Mouse (Mus musculus) CH12.LX (cell line): ENCODE measurements around the gene Cry1. TPM values are rescaled to one million over a fixed set of nuclear protein-coding genes. Genes with fewer than 3 reads are reported as not detected.

Experiments used
- DNase-seq: peaks from one replicate; pipeline ENCODE4 v3.0.0-alpha.2; 2013; ENCODE audit errors: extremely low read depth
- H3K27ac ChIP-seq: 2 replicates; pipeline ENCODE4 v1.5.1; 2012; ENCODE audit warnings: low read depth, mild to moderate bottlenecking, control low read depth, moderate library complexity; ENCODE audit not compliant: insufficient read depth
- H3K27me3 ChIP-seq: replicated peaks from 2 replicates; pipeline ENCODE3; 2012; ENCODE audit warnings: inconsistent platforms
- H3K36me3 ChIP-seq, 2 experiments: replicated peaks in 1 of 2; 2 replicates each; pipeline versions ENCODE3 to v1.6.1; 2012; ENCODE audit warnings: inconsistent platforms in 1 of 2, low read length in 1 of 2, mild to moderate bottlenecking in 1 of 2, mixed read lengths in 1 of 2, moderate library complexity in 1 of 2; ENCODE audit not compliant: control insufficient read depth in 1 of 2, insufficient read depth in 1 of 2
- H3K4me1 ChIP-seq, 2 experiments: 2 replicates each; pipeline ENCODE4 v1.6.1; 2012; ENCODE audit warnings: inconsistent platforms in 1 of 2, moderate library complexity in 1 of 2; ENCODE audit not compliant: insufficient read depth in 2 of 2, control insufficient read depth in 1 of 2
- H3K4me2 ChIP-seq: 2 replicates; pipeline ENCODE4 v1.6.1; 2012; ENCODE audit warnings: low read depth, mild to moderate bottlenecking, control low read depth; ENCODE audit not compliant: poor library complexity, insufficient read depth, severe bottlenecking
- H3K4me3 ChIP-seq, 3 experiments: fragments of 150-350 bp in 1 of 3; sonication (generic) in 1 of 3; replicated peaks in 1 of 3; 2 replicates each; pipeline versions ENCODE3 to v1.5.1; 2011 to 2012; ENCODE audit warnings: low read depth in 2 of 3, low read length in 2 of 3, mild to moderate bottlenecking in 2 of 3, moderate library complexity in 2 of 3, control low read depth in 1 of 3, improper control_type of control experiment in 1 of 3, inconsistent platforms in 1 of 3, mixed read lengths in 1 of 3; ENCODE audit not compliant: poor library complexity in 1 of 3
- H3K79me2 ChIP-seq: replicated peaks from 2 replicates; pipeline ENCODE4 v1.6.1; 2012; ENCODE audit warnings: mild to moderate bottlenecking, moderate library complexity; ENCODE audit not compliant: control insufficient read depth, poor library complexity, insufficient read depth, severe bottlenecking; ENCODE audit errors: extremely low read depth
- H3K9ac ChIP-seq: 2 replicates; pipeline ENCODE4 v1.6.1; 2012; ENCODE audit warnings: low read depth, mild to moderate bottlenecking, control low read depth, moderate library complexity; ENCODE audit not compliant: insufficient read depth
- H3K9me3 ChIP-seq: replicated peaks from 2 replicates; pipeline ENCODE3; 2012; ENCODE audit warnings: low read length, inconsistent platforms, mixed read lengths
- CHD1 ChIP-seq: IDR thresholded peaks from 2 replicates; pipeline ENCODE4 v1.6.1; 2012; ENCODE audit warnings: low read depth, low read length, improper control_type of control experiment, inconsistent platforms
- CHD2 ChIP-seq: IDR thresholded peaks from 2 replicates; pipeline ENCODE4 v1.6.1; 2011; ENCODE audit warnings: low read length, improper control_type of control experiment
- CTCF ChIP-seq, 2 experiments: IDR thresholded peaks in 1 of 2; conservative IDR thresholded peaks in 1 of 2; 2 replicates each; pipeline ENCODE4 v1.5.1; 2011 to 2012; ENCODE audit warnings: low read depth in 2 of 2, low read length in 2 of 2, improper control_type of control experiment in 1 of 2, inconsistent platforms in 1 of 2, mild to moderate bottlenecking in 1 of 2, moderate library complexity in 1 of 2
- E2F4 ChIP-seq: IDR thresholded peaks from 2 replicates; pipeline ENCODE4 v1.6.1; 2011; ENCODE audit warnings: low read depth, low read length, improper control_type of control experiment; ENCODE audit not compliant: insufficient replicate concordance
- ETS1 ChIP-seq: conservative IDR thresholded peaks from 2 replicates; pipeline ENCODE4 v1.6.1; 2012; ENCODE audit warnings: low read depth, mild to moderate bottlenecking, inconsistent platforms, low read length, improper control_type of control experiment, moderate library complexity
- HCFC1 ChIP-seq: IDR thresholded peaks from 2 replicates; pipeline ENCODE4 v1.6.1; 2012; ENCODE audit warnings: low read depth, mild to moderate bottlenecking, inconsistent platforms, low read length, improper control_type of control experiment
- IRF4 ChIP-seq: IDR thresholded peaks from 2 replicates; pipeline ENCODE4 v1.6.1; 2014; ENCODE audit warnings: low read depth, mild to moderate bottlenecking, inconsistent platforms, low read length, improper control_type of control experiment
- JUN ChIP-seq: IDR thresholded peaks from 2 replicates; pipeline ENCODE4 v1.6.1; 2011; ENCODE audit warnings: low read depth, mild to moderate bottlenecking, low read length, improper control_type of control experiment, moderate library complexity; ENCODE audit not compliant: insufficient read depth
- KAT2A ChIP-seq: IDR thresholded peaks from 2 replicates; pipeline ENCODE4 v1.6.1; 2012; ENCODE audit warnings: low read length, improper control_type of control experiment, inconsistent platforms; ENCODE audit not compliant: insufficient replicate concordance
- MAFK ChIP-seq: IDR thresholded peaks from 2 replicates; pipeline ENCODE4 v1.6.1; 2011; ENCODE audit warnings: low read length, improper control_type of control experiment; ENCODE audit not compliant: insufficient replicate concordance
- MAX ChIP-seq: IDR thresholded peaks from 2 replicates; pipeline ENCODE4 v1.6.1; 2011; ENCODE audit warnings: low read length, improper control_type of control experiment
- MEF2A ChIP-seq: IDR thresholded peaks from 2 replicates; pipeline ENCODE4 v1.6.1; 2014; ENCODE audit warnings: low read depth, mild to moderate bottlenecking, inconsistent platforms, low read length, improper control_type of control experiment, borderline replicate concordance
- MYC ChIP-seq: IDR thresholded peaks from 2 replicates; pipeline ENCODE4 v1.6.1; 2011; ENCODE audit warnings: low read depth, mild to moderate bottlenecking, improper control_type of control experiment, low read length
- NELFE ChIP-seq: IDR thresholded peaks from 2 replicates; pipeline ENCODE4 v1.6.1; 2011; ENCODE audit warnings: low read depth, low read length, improper control_type of control experiment
- NRF1 ChIP-seq: IDR thresholded peaks from 2 replicates; pipeline ENCODE4 v1.6.1; 2014; ENCODE audit warnings: low read depth, mild to moderate bottlenecking, inconsistent platforms, low read length, improper control_type of control experiment, moderate library complexity
- POLR2A ChIP-seq: IDR thresholded peaks from 2 replicates; pipeline ENCODE4 v1.6.1; 2011; ENCODE audit warnings: low read depth, mild to moderate bottlenecking, improper control_type of control experiment, low read length
- POLR2AphosphoS2 ChIP-seq: IDR thresholded peaks from 2 replicates; pipeline ENCODE4 v1.6.1; 2011; ENCODE audit warnings: low read depth, low read length, improper control_type of control experiment
- RAD21 ChIP-seq: IDR thresholded peaks from 2 replicates; pipeline ENCODE4 v1.6.1; 2011; ENCODE audit warnings: low read depth, mild to moderate bottlenecking, low read length, improper control_type of control experiment, moderate library complexity
- RCOR1 ChIP-seq: conservative IDR thresholded peaks from 2 replicates; pipeline ENCODE4 v1.6.1; 2012; ENCODE audit warnings: low read depth, mild to moderate bottlenecking, inconsistent platforms, low read length, improper control_type of control experiment
- SIN3A ChIP-seq: IDR thresholded peaks from 2 replicates; pipeline ENCODE4 v1.6.1; 2012; ENCODE audit warnings: low read length, improper control_type of control experiment, inconsistent platforms
- USF2 ChIP-seq: conservative IDR thresholded peaks from 2 replicates; pipeline ENCODE4 v1.6.1; 2011; ENCODE audit warnings: low read depth, low read length, improper control_type of control experiment
- ZC3H11A ChIP-seq: IDR thresholded peaks from 2 replicates; pipeline ENCODE4 v1.6.1; 2012; ENCODE audit warnings: low read depth, mild to moderate bottlenecking, inconsistent platforms, low read length, improper control_type of control experiment
- ZKSCAN1 ChIP-seq: IDR thresholded peaks from 2 replicates; pipeline ENCODE4 v1.6.1; 2012; ENCODE audit warnings: low read depth, inconsistent platforms, low read length, improper control_type of control experiment, borderline replicate concordance
- ZMIZ1 ChIP-seq: IDR thresholded peaks from 2 replicates; pipeline ENCODE4 v1.6.1; 2012; ENCODE audit warnings: low read depth, mild to moderate bottlenecking, inconsistent platforms, low read length, improper control_type of control experiment
- ZNF384 ChIP-seq: IDR thresholded peaks from 2 replicates; pipeline ENCODE4 v1.6.1; 2012; ENCODE audit warnings: low read depth, low read length, improper control_type of control experiment, inconsistent platforms
- dilution Hi-C: fragments of 300-500 bp; cut with MboI; formaldehyde crosslinking; loops from 2 replicates; pipeline ENCODE4 v1.14.3; 2020; ENCODE audit warnings: low sequenced_read_pairs; ENCODE audit not compliant: extremely low pct_unique_long_range_greater_than_20kb, extremely low pct_ligation_motif_present
- in situ Hi-C: fragments of 300-500 bp; cut with MboI; formaldehyde crosslinking; loops from 3 replicates; pipeline ENCODE4 v1.14.3; 2019; ENCODE audit warnings: low sequenced_read_pairs, low pct_ligation_motif_present, low pct_unique_long_range_greater_than_20kb, mixed read lengths
- polyA plus RNA-seq: library from polyadenylated mRNA; unstranded; fragments of >175 nt; gene quantifications from 2 replicates; pipeline ENCODE4 v1.2.1, GENCODE M21; 2012; ENCODE audit warnings: low read depth; ENCODE audit not compliant: insufficient read length
- total RNA-seq, 2 experiments: library from RNA; depleted of rRNA; stranded (reverse); fragments of 300-350 nt in 1 of 2; fragments of >200 nt in 1 of 2; gene quantifications; 2 replicates each; pipeline ENCODE4 v1.2.3; 2012 to 2014

Cry1 gene
- total and polyA plus RNA-seq, 3 experiments, result 16.3 to 19.8 (median 17.1) TPM

DNA sequence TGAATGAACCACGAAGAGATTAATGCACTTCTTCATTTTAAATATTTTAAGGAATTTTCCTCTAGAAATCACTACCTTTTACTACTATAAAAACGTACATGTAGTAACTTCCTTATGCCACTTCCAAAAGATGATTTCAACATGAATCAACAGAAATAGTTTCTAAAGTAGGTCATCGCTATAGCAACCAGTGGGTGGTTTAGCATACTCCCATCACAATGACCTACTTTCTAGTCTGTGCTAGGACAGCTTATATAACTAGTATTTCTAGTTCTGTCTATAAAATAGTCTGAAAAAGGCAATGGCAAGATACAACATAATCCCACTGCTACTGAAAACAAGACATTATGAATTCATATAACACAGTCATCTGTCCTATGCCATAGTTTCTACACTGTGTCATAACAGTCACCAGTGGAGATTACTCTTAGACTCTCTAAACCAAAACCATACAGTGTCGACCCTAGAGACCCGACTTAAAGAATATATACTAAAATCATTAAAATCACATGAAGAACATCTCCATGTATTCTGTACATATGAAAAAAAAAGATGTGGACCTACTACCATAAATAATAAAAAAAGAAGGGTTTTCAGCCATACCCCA is 23.0 kb downstream of the Cry1 start:
- in situ Hi-C loops (no loop called here), dilution Hi-C loops (no loop called here)
- TF ChIP-seq ZKSCAN1, result no peak
- TF ChIP-seq MEF2A, result no peak
- TF ChIP-seq MAX, result no peak
- no peak for TF ChIP-seq ZMIZ1
- TF ChIP-seq NELFE, result no peak
- no peak for TF ChIP-seq HCFC1
- no peak for TF ChIP-seq CTCF (conservative IDR thresholded peaks at IDR 0.05 in 1 of 2, IDR thresholded peaks at IDR 0.05 in 1 of 2; ENCODE audit: low read depth in 2 of 2, low read length in 2 of 2)
- no peak for TF ChIP-seq ZNF384
- no peak for TF ChIP-seq SIN3A
- TF ChIP-seq MYC, result no peak
- TF ChIP-seq CHD2, result no peak
- TF ChIP-seq IRF4, result no peak
- no peak for TF ChIP-seq ZC3H11A
- TF ChIP-seq RCOR1, result no peak
- no peak for TF ChIP-seq KAT2A
- TF ChIP-seq MAFK, result no peak
- TF ChIP-seq POLR2A, result no peak
- TF ChIP-seq USF2, result no peak
- no peak for TF ChIP-seq E2F4

DNA sequence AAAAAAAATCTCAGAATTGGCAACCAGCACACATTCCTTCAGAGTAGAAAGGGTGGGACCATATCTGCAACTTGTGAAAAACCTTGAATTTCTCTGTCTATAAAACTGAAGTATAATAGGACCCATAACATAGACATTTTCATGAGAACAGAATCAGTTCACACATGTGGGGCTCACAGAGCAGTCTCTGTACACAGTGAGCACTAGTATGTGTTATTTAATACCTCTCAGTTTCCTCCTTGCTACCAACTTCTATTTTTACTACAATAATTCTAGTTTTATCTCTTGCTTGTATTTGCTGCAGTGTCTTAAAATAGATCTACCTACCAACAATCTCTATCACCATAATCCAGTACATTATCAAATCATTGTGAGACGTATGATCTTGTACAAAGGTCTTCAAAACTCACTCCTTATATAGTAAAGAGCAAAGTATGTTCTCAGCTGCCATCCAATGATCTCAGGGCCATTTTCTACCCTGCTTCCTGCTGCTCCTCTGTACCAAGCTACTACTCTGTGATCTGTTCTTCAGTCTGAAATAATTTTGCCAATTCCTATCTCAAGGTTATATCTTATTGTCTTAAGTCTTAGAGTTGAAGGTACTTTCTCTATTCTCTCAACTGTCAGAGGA is 24.8 kb downstream of the Cry1 start:
- Histone ChIP-seq H3K27ac (no peak overlapping the region), H3K36me3 (peaks cover 0 to 7% of the 10 kb centered on the region in 2 experiments), H3K9me3 (no peaks in the 10 kb centered on the region), H3K4me1 (no peaks in the 10 kb centered on the region), H3K27me3 (no peaks in the 10 kb centered on the region), H3K79me2 (0 out of 2 replicates have a peak, but pooled peaks cover 2% of the 10 kb centered on the region), H3K4me2 (no peak overlapping the region), H3K4me3 (no peak overlapping the region), H3K9ac (no peak overlapping the region)
- dilution Hi-C loops (no loop called here), in situ Hi-C loops (no loop called here)
- no peak for TF ChIP-seq NRF1
- no peak for TF ChIP-seq JUN
- TF ChIP-seq NELFE, result no peak
- TF ChIP-seq E2F4, result no peak
- no peak for TF ChIP-seq ETS1
- no peak for TF ChIP-seq KAT2A
- TF ChIP-seq MAX, result no peak
- no peak for TF ChIP-seq HCFC1
- no peak for TF ChIP-seq RAD21
- TF ChIP-seq ZC3H11A, result no peak
- TF ChIP-seq CHD1, result no peak
- TF ChIP-seq POLR2AphosphoS2, result no peak
- no peak for TF ChIP-seq ZNF384
- no peak for TF ChIP-seq POLR2A
- no peak for TF ChIP-seq MAFK
- no peak for DNase-seq

More for the DNA sequence above, 23.0 kb downstream of the Cry1 start:
- H3K9me3 ChIP-seq, result no peaks in the 10 kb centered on the region
- no peak overlapping the region for H3K27ac ChIP-seq
- no peak overlapping the region for H3K4me2 ChIP-seq
- H3K9ac ChIP-seq, result no peak overlapping the region
- H3K36me3 ChIP-seq, result peaks cover 0 to 3% of the 10 kb centered on the region in 2 experiments
- no peak overlapping the region for H3K4me3 ChIP-seq
- H3K27me3 ChIP-seq, result no peaks in the 10 kb centered on the region
- H3K79me2 ChIP-seq, result 0 out of 2 replicates have a peak, but pooled peaks cover 2% of the 10 kb centered on the region
- DNase-seq, result no peak
- no peaks in the 10 kb centered on the region for H3K4me1 ChIP-seq
